Mouse (Mus musculus) 416B (cell line): ENCODE data around the gene Ncor1.

Experiments used
- DNase-seq: peaks from one replicate; pipeline ENCODE4 v3.0.0; 2011; ENCODE audit warnings: low read depth

Gene Ncor1

DNA sequence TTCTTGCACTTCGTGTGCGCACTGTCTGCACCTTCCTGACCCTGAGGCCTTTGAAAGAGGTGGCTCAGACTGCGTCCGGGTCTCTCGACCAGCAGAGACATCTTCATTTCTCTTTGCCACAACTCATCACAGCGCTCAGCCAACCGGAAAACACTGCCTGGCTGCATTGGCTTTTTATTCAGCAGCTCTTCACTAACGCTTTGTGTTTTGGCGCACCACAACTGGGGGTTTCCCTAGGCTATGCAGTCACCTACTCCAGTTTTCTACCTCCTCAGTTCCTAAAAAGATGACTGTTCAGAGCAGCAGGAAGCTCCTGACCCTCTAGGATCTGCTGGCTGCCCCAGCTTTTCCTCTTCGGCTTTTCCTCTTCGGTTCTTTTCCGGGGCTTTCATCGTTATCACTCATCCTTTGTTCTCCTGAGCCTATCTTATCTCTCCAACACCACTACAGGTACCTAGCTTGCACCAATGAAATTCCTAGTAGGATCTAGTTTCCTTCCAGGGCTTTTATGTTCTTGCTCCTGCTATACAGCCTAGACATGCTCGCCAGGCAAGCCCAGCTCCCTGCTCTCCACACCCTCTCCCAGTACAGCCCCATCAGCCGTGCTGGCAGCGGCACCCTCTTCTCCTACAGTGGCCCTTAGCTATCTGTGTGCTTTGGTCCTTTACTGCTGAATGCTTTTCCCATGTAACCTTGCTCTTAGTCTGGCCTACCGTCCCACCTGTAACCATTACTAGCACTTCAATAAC is 191.7 kb downstream of the Ncor1 start:
- no peak for DNase-seq
